Mouse (Mus musculus): ENCODE results near the gene Foxc2.

GRCm38 (mm10) chr8:121123113-121123512 lies 7.1 kb downstream of the Foxc2 start:
- no peak for TF ChIP-seq GATA1 (IDR thresholded peaks at IDR 0.05; ENCODE audit: borderline replicate concordance, low read length)
- no peak for TF ChIP-seq CTCF (IDR thresholded peaks at IDR 0.05; ENCODE audit: low read depth, low read length)
